Mouse (Mus musculus): Measurements from ENCODE around the gene Gm28038.

Gene Gm28038

DNA sequence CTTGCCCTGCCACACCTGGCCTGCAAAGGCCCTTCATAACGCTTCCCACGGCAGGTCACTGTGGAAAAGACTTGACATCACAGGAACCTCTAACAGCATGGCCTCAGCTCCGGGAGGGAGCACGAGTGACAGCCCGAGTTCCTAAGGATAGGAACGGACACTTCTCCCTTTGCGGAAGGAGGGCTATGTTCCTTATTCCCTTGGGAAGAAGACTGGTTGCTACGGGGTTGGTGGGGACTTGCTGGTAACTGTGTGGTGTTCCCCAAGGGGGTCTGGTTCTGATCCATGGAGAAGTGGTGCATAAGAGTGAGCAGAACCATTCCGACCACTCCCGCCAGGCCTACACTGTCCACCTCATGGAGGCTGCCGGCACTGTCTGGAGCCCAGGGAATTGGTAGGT, at the start of gene Gm28038:
TSS of gene Gm28038 (plus strand) at position 301 of the 400 bp plus-strand sequence.
- no peak for DNase-seq (ENCODE audit: low spot score in 2 of 2)

DNA sequence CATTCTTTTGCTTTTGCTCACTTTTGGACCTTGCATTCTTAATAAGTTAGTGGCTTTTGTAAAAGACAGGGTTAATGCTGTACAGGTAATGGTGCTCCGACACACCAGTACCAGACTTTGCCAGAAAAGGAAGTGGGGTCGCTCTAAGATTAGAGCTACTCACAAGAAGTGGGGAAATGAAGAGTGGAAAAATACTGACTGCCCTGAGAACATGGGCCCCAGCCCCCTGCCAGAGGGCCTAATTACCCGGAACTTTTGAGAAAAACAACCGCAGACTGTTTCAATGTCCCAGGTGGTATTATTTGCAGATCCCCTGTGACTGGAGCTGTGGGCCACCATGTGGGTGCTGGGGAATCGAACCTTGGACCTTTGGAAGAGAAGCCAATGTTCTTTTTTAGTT, 45.2 kb upstream of the Gm28038 start:
- no peak for DNase-seq (ENCODE audit: low spot score in 2 of 2)

DNA sequence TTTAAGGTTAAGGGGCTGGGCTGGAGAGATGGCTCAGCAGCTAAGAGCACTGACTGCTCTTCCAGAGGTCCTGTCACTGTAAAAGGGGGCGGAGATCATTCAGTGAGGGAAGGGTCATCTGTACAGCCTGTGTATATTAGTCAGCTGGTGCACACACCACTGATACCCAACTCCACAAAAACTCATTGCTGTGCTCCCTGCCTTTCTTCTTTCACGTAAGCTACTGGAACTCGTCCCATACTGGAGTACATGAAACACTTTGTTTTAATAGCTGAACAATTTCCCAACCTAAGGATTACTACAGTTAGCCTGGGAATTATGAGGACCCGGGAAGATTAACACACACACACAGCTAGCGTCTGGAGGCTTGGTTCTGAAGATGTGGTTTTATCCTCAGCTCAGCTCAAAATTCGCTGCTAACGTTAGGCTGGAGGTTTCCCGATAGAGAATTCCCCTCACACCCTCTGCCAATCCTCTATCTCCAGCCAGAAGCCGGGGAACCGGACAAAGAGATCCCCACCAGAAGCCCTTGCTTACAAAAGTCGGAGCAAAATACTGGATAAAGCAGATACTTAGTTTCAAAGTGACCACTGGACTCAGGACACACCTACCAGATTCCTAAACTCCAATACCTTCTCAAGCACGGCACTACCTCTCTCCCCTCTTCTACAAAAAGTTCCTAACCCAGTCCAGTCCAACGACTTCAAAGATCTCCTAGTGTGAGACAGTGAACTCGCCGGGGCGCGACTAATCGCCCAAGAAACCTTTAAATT, 44.2 kb upstream of the Gm28038 start:
- no peak for DNase-seq (ENCODE audit: low spot score in 2 of 2)

DNA sequence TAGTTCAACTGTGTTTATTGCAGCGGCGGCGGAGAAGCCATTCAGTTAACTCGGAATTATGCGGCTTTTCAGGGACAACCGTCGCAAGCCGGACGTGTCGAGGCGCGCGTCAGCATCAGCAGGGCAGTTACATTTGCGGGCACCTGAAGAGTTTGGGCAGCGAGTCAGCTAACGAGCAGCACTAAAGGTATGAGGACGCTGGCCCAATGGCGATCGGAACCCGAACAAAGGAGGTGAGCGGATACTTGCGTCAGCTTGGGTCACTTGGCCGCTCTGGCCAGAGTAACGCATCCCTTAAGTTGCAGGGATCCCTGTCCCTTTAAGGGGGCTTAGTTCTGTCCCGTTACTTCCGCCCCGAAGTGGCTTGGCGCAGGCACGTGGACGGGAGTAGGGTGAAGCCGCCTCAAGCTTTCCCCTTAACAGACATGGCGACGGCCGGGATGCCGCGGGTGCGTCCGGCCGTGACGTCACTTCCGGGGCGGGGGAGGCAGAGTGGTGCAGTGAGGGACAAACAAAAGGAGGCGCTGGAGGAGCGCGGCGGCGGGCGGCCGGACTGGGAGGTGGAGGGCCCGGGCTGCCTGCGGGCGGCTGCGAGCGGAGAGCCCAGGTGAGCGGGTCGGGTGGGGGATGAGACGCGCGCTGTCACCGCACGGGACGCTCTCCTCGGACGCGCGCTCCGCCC, 43.5 kb upstream of the Gm28038 start, which contains the start of gene Lrrc8a:
TSS of gene Lrrc8a (plus strand) at position 517 of the 682 bp plus-strand sequence.
- DNase-seq (ENCODE audit: low spot score in 2 of 2), result peak; percentile 99 to 100

DNA sequence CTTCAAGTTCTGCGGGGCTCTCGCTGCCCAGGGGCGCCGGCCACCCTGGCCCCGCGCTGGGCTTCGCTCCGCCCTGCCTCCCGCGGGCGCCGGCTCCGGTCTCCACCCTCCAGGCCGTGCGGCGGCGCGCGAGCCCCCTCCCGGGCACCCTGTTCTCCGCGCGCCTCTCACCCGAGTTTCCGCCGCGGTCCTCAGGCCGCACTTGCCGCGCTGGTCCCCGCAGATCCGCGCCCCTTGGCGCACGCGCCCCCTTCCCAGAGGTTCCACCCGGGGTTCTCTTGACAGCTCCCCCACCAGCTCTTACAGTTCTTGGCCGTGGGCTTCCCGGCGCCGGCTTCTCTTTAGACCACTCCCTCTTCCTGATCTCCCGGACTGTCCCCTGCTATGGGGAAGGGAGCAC, 43.0 kb upstream of the Gm28038 start:
- peak in 1 of 2 experiments; percentile 67 for DNase-seq (ENCODE audit: low spot score in 2 of 2)

DNA sequence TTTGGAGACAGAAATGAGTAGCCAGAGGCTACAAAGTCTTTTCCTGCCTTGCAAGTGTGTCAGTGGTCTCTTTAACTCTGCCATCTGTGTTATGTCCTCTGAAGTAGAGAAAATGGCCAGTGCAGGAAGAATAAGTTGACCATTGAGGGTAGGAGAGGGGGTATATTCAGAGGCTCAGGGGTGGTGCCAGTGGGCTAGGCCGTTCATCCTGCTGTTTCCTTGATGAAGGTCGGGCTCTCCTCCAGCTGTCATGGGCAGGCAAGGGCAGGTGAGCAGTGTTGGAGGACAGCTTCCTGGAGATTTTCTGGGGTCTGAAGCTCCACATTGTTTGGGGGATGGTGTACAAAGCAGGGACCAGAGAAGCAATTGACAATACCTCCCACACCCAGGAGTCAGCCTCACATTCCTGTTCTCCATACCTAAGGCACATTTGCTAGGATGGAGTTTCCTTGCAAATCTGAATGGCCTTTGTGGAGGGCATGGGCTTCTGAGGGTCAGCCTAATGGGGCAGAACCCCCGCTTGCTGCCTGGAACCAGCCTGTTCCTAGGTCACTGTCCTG, 41.9 kb upstream of the Gm28038 start:
- DNase-seq (ENCODE audit: low spot score in 2 of 2), result no peak

DNA sequence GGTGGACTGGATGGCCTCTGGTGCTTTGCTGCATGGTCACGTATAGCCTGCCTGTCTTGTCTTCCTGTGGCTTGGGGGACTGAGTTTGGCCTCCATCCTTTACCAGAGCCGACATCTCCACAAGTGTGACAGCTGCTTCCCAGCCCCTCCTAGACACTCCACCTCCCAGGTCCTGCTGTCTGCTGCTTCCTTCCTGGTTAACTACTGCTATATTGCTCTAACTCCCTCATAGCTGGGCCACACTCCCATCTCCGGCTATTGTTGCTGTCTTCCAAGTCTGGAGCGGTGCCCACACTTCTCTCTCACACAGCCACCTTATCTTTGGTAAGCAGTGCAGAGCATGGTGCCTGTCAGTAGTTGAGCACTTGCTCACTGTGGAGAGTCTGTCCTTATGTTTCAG, 41.1 kb upstream of the Gm28038 start:
- no peak for DNase-seq (ENCODE audit: low spot score in 2 of 2)

DNA sequence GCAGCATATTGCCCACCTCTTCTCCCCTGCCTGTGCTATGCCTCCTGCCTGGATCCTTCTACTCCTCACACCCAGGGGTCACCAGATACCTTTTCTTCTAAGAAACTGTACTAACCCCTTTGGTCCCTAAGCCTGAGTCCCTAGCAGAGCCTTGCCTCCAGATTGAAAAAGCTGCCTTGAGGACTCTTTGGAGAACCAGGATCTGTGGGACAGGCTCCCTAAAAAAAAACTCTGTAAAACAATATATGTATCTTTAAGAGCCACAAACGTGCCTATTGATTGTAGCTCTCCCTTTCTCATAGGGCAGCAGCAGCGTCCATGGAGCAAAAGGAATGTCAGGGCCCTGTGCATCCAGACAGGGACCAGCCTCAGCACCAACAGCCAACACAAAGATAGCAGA, 40.6 kb upstream of the Gm28038 start, which contains the start of gene Gm28035:
TSS of gene Gm28035 (plus strand) at position 301 of the 400 bp plus-strand sequence.
- DNase-seq (ENCODE audit: low spot score in 2 of 2), result no peak

DNA sequence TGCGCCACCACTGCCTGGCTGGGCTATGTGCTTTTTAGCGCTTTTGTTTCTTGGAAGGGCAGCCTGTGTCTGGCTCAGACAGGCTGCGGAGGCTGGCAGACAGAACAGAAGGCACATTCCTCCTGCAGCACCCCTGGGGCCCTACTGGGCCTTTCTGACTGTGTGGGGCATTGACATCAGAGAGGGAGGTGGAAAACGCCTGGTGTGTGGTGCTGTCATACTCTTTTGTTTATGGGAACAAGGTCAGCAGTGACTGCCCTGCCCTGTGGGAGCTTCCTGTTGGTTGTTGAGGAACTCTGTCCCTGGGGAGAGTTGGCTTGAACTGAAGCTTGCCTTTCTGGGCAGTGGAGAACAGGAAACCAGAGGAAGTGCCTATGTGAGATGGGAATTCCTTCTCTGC, 38.3 kb upstream of the Gm28038 start:
- DNase-seq (ENCODE audit: low spot score in 2 of 2), result no peak

DNA sequence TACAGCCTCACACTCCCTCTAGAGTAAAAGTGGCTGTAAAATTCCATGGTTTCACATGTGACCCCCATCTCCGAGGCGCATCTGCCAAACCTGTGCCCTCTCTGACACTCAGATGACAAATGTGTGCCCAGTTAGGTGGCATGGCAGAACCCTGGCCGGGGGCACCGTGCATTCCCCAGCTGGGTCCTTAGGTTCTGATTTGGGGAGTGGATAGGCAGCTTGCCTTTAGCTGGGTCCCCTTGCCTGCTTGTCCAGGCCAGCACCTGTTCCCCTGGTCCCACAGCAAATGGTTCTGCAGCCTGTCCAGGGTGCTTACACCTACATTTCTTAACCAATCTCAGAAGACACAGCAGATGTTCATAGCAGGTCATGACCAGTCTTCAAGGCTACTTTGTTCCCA, 37.5 kb upstream of the Gm28038 start:
- DNase-seq (ENCODE audit: low spot score in 2 of 2), result no peak

DNA sequence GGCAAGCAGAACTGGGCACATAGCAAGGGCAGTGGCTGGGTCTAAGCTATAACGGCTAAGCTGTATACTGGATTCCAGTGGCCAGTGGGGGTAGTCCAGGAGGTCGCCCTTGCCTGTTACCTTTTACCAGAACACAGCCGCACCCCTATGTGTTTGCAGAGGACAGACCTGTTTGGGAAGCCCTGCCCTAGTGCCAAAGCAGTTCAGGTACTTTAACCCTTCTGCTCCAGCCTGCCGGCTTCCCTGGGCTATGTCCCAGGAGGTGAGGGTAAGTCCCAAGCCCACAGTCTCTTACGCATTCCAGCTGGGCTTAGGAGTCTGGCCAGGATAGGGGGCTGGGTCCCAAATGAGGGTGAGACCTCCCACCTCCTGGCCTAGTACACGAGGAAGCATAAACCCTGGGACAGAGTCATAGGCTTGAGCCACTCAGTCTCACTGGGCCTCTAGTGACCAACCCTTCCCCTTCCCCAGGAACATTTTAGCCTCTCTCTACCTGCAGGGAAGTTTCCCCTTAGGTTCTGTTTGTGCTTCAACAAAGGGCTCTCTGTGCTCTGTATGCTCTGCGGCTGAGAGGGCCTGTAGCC, 36.2 kb upstream of the Gm28038 start:
- DNase-seq (ENCODE audit: low spot score in 2 of 2), result no peak

DNA sequence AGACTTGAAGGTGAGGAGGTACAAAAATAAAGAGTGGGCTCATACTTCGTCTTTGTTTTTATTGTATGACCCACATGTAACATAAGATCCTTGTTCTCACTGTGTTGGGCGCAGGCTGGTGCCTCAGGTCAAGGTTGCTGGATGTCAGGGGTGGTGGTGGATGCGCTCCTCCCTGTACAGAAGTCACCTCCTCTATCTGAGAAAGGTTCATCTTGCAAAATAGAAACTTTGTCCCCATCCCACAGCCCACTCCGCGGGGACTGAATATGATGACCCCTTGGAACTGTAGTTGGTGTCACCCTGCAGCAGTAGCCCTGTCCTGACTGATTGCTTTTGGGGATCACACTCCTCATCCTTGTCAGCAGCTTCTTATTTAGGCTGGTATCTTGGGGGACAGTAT, 33.8 kb upstream of the Gm28038 start:
- DNase-seq (ENCODE audit: low spot score in 2 of 2), result no peak

DNA sequence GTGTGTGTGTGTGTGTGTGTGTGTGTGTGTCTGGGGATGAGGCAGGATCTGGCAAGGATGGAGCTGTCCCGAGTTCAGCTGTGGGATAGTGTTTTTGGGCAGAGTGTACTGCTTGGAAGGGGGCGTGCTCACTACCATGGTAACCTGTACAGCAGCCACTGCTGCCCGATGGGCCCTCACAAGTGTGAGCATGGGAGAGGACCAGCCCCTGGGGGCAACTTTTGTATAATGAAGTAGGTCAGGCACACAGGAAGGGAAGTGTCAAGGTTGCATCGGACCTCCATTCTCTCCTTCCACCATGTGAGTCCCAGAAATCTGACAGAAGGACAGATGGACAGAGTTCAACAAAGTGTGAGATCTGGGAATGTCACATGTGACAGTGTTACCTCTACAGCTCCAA, 33.2 kb upstream of the Gm28038 start:
- no peak for DNase-seq (ENCODE audit: low spot score in 2 of 2)

DNA sequence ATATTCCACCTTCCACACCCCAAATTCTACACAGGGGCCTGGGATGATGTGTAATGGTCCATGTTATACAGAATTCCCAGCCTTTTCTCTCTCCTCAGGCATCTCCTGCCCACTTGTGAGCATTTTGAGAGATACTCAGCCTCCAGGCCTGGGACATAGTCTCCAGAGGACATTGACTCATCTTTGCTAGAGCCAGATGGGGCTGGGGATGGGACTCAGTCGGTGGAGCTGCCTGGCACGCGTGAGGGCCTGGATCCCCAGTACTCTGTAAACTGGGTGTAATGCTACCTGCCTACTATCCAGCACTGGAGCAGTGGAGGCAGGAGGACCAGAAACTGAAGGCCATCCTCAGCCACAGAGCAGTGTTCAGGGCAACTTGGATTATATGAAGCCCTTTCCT, 31.7 kb upstream of the Gm28038 start:
- DNase-seq (ENCODE audit: low spot score in 2 of 2), result no peak

DNA sequence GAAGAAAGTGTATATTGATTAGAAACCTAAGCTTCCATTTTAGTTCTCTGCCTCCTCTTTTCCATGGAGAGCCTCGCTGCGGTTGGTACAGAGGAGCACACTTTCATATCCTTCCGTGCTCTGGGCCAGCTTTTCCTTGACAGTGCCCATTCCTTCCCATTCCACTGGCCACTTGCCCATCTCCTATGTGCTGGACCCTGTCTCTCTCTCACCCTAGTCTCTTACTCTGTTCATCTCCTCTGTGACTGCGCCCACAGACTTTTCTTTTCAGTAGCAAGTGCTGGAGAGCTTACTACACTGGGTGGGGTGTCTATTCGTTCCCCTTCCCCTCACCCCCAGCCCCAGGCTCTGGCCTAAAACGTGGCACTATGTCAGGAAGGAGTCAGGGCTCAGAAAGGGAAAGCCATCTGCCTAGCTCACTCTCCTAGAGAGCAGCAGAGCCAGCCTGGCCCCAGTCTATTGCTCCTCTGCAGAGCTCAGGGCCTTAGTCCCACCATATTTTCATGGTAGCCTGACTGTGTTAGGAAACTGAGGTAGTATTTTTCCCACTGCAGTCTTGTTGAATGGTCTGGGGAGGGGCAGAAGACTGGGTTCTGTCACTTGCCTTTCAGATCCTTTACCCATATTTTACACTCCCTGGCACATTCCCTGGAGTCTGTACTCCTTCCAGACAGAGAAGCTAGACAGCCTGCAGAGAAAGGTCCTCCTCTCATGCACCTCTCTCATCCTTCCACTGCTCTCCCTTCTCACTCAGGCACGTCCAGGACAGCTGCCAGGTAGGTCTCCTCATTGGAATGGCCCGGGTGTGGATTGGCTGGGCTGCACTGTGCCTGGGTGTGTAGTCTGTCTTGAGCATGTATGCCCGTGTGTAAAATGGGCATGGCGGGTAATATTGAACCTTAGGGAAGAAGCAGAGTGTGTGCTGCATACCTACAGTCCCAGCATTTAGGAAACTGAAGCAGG, 30.4 kb upstream of the Gm28038 start:
- no peak for DNase-seq (ENCODE audit: low spot score in 2 of 2)

DNA sequence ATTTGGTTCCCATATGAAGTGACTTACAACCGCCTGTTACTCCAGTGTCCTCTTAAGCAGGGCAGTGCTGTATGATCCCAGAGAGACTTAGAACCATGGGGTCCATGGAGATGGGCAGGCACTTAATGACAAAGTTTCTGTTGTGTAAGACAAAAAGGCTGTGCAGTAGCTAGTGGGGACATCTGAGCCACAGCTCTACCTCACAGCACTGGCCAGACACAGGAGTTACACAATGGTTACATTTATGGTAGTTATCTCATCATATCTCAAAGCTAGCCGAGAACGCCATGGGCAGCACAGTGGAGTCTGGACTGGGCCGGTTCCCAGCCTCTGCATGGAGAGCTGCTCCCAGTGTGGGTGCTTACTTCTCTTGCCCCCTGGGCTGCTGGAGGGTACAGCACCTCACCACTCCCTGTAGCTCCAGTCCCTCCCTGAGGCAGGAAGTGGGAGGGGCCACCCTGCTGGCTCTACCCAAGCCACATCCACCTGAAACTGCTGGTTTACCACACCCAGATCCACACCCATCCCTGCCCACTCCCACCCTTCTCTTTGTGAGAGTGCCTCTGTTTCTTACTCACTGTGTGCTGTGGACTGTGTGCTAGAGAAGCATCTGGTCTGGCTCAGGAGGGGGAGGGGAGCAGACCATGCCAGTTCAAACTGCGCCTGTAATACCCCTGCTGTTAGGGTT, 29.3 kb upstream of the Gm28038 start:
- DNase-seq (ENCODE audit: low spot score in 2 of 2), result no peak

DNA sequence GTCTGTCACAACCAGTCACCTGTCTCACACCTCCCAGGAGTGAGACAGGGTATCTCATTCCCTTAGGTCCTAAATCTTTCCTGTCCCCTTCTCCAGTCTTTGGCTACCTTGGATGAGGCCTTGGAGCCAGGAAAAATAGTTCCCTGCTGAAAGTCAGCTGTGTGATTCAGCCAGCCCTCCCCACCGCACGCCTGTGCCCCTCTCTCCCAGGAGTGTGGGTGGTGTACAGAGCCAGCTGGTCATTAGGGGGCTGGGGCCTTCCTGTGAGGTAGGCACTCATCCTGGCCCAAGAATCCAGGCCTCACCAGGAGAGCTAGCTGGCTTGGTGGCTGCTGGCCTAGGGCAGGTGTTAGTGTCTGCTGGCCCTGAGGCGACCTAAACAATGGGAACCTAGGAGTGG, 28.3 kb upstream of the Gm28038 start:
- no peak for DNase-seq (ENCODE audit: low spot score in 2 of 2)

DNA sequence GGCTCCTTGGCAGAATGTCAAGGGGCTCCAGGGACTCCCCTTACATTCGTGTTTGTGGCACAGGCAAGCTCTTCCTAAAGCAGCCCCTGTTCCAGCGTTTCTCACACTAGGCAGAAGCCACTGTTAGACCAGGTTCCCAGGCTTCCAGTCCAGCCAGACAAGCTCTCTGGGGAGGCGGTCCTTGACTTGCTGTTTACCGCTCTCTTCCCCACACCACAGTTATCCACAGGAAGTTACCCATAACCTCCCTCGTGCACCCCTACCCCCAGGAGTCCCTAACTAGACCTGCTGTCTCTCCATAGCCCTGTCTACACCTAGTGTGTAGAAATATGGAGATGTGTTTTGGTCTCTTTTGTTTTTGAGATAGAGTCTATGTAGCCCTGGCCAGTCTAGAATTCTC, 27.0 kb upstream of the Gm28038 start:
- no peak for DNase-seq (ENCODE audit: low spot score in 2 of 2)

DNA sequence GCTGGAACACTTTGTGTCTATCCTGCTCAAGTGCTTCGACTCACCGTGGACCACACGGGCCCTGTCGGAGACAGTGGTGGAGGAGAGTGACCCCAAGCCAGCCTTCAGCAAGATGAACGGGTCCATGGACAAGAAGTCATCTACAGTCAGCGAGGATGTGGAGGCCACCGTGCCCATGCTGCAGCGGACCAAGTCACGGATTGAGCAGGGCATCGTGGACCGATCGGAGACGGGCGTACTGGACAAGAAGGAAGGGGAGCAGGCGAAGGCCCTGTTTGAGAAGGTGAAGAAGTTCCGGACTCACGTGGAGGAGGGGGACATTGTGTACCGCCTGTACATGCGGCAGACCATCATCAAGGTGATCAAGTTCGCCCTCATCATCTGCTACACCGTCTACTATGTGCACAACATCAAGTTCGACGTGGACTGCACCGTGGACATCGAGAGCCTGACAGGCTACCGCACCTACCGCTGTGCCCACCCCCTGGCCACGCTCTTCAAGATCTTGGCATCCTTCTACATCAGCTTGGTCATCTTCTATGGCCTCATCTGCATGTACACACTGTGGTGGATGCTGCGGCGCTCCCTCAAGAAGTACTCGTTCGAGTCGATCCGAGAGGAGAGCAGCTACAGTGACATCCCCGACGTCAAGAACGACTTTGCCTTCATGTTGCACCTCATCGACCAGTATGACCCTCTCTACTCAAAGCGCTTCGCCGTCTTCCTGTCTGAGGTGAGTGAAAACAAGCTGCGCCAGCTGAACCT, 25.0 kb upstream of the Gm28038 start:
- no peak for DNase-seq (ENCODE audit: low spot score in 2 of 2)

All from cerebellum, postnatal 4 days (tissue).